Mouse (Mus musculus) splenic B cell, adult 2 months (primary cell): ENCODE data around the gene Sipa1l3.

Source experiments
- DNase-seq: peaks from one replicate; pipeline ENCODE4 v3.0.0-alpha.2; 2011; ENCODE audit warnings: low read depth, low spot score
- H3K27me3 ChIP-seq: 2 replicates; pipeline ENCODE4 v1.6.1; 2012; ENCODE audit warnings: mild to moderate bottlenecking, low read length, moderate library complexity, mixed read lengths; ENCODE audit not compliant: control insufficient read depth, poor library complexity, insufficient read depth, severe bottlenecking
- H3K36me3 ChIP-seq: 2 replicates; pipeline ENCODE4 v1.6.1; 2012; ENCODE audit warnings: mild to moderate bottlenecking, low read length, moderate library complexity, mixed read lengths; ENCODE audit not compliant: control insufficient read depth, poor library complexity, insufficient read depth, severe bottlenecking

Sipa1l3 gene

GRCm38 (mm10) chr7:29292458-29293098 is 225.9 kb downstream of the Sipa1l3 start:
- Histone ChIP-seq H3K27me3 (no peaks in the 10 kb centered on the region), H3K36me3 (no peaks in the 10 kb centered on the region)
- DNase-seq, result no peak

GRCm38 (mm10) chr7:29291616-29292457 is 226.6 kb downstream of the Sipa1l3 start:
- DNase-seq, result no peak
- Histone ChIP-seq H3K27me3 (no peaks in the 10 kb centered on the region), H3K36me3 (no peaks in the 10 kb centered on the region)

DNA sequence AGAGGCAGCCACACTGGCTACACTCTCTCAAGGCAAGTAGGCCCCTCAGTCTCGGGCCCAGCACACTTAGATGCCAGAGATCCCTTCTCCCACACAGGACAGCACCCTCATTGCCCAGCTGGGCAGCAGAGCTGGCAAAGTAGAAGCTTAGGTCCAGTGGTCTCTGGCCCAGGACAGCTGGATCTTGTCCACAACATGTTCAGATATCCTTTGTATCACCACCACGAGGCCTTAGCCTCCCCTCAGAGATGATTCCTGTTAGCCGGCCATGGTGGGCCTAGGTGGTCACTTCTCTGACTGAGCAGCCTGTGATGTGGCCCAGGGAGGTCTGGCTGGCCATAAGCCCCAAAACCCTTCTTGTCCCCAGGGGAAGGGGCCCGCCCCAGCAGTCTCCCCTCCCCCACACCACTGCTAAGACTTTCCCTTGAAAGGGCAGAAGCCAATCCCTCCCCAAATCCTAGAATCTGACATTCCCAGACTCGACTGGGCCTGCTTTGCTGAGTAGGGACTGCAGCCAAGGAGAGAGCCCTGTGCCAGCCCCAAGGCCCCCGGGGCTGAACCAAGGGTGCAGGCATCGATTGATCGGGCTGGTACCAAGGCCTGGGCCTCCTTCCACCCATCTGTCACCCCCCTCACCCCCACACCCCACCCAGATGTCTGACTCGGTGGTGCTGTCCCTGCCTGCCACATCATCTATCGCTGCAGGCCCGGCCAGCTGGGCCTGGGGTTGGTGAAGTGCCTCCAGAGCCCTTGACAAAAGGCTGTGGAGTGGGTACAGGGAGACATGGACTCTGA is 227.6 kb downstream of the Sipa1l3 start:
- H3K27me3 ChIP-seq, result no peaks in the 10 kb centered on the region
- no peak for DNase-seq
- H3K36me3 ChIP-seq, result no peaks in the 10 kb centered on the region

DNA sequence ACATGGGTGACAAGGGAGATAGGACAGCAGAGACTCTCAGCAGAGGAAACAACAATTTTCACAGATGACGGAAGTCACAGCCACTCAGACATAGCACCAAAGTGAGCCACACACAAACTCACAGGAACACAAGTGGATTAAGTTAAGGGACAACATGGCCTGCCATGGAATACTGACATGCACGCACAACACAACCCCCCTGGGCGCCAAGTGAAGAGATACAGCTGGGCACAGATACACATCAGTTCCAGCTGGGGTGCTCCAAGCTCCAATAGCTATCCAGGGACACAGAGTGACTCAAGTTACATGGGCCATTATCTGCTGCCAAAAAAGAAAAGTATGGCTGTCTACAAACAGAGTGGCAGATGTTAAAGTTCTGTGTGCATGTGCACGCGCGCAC is 228.6 kb downstream of the Sipa1l3 start:
- Histone ChIP-seq H3K36me3 (no peaks in the 10 kb centered on the region), H3K27me3 (no peaks in the 10 kb centered on the region)
- DNase-seq, result no peak

DNA sequence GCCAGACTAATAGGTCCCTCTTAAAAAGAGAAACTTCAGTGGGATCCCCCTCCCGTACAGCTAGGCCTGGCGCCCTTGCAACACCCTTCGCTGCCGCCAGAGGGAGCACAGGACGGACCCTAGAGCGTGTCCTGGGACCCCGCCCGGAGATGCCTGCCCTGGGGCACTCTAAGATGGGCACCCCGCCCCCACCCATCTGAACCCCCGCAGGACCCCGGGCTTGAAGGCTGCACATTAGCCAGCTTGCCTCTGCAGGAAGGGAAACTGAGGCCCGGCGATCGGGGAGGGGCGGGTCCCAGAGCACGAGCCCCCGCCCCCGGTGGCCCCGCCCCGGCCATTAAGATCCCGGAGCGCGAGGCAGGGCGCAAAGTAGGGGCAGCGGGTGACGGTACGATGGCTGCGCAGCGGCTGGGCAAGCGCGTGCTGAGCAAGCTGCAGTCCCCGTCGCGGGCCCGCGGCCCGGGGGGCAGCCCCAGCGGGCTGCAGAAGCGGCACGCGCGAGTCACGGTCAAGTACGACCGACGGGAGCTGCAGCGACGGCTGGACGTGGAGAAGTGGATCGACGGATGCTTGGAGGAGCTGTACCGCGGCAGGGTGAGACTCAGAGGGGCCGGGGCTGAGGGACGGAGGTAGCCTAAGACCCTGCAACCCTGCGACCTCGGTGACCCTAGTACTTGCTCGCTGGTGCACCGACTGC is 229.4 kb downstream of the Sipa1l3 start, which contains the start of gene Ppp1r14a:
Gene Ppp1r14a, plus strand, starts transcription at position 367 of the 697 bp plus-strand sequence.
- Histone ChIP-seq H3K27me3 (no peaks in the 10 kb centered on the region), H3K36me3 (no peaks in the 10 kb centered on the region)
- peak; percentile 70 for DNase-seq

DNA sequence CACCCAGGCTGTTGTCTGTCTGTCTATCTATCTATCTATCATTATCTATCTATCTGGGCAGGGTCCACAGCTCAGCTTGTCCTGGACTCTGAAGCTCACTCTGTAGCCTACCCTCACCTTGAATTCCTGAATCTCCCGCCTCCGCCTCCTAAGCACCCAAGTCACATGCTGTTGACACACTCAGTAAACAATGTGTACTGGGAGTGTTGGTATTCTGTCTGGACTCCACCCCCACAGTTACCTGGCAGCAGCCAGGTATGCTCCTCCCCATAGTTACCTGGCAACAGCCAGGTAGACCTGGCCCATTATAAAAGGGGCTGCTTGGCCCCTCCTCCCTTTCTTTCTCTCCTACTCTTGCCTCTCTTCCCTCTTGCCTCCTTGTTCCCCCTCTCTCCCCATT is 230.4 kb downstream of the Sipa1l3 start:
- H3K27me3 ChIP-seq, result no peaks in the 10 kb centered on the region
- DNase-seq, result no peak

GRCm38 (mm10) chr7:29287481-29287880 is 231.0 kb downstream of the Sipa1l3 start:
- Histone ChIP-seq H3K36me3 (no peaks in the 10 kb centered on the region), H3K27me3 (no peaks in the 10 kb centered on the region)
- DNase-seq, result no peak

More for the DNA sequence above, 230.4 kb downstream of the Sipa1l3 start:
- H3K36me3 ChIP-seq, result no peaks in the 10 kb centered on the region

GRCm38 (mm10) chr7:29284523-29284922 is 233.9 kb downstream of the Sipa1l3 start:
- Histone ChIP-seq H3K27me3 (no peaks in the 10 kb centered on the region), H3K36me3 (no peaks in the 10 kb centered on the region)
- no peak for DNase-seq

DNA sequence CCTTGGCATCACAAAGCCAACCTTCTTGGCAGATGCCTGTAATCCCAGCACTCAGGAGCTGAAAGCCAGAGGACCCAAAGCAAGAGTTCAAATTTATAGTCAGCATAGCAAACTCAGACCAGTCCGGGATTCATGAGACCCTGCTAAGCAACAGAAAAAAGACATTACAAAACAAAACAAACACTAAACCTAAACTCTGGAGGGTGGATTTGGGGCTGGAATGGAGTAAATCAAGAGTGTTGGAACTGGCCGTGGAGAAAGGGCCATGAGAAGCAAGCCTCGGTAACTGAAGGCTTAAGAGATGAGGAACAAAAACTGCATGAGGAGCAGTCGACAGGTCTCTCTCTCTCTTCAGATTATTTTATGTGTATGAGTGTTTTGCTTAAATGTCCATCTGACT is 234.6 kb downstream of the Sipa1l3 start:
- Histone ChIP-seq H3K36me3 (no peaks in the 10 kb centered on the region), H3K27me3 (no peaks in the 10 kb centered on the region)
- DNase-seq, result no peak

GRCm38 (mm10) chr7:29282074-29282554 is 236.3 kb downstream of the Sipa1l3 start:
- DNase-seq, result no peak
- no peaks in the 10 kb centered on the region for H3K27me3 ChIP-seq

GRCm38 (mm10) chr7:29281201-29282073 is 237.0 kb downstream of the Sipa1l3 start, which contains the start of gene Spint2:
Gene Spint2, minus strand, starts transcription at chr7:29281912.
- Histone ChIP-seq H3K27me3 (no peaks in the 10 kb centered on the region), H3K36me3 (no peaks in the 10 kb centered on the region)
- peak; percentile 72 for DNase-seq

More at GRCm38 (mm10) chr7:29282074-29282554, 236.3 kb downstream of the Sipa1l3 start:
- H3K36me3 ChIP-seq, result no peaks in the 10 kb centered on the region

DNA sequence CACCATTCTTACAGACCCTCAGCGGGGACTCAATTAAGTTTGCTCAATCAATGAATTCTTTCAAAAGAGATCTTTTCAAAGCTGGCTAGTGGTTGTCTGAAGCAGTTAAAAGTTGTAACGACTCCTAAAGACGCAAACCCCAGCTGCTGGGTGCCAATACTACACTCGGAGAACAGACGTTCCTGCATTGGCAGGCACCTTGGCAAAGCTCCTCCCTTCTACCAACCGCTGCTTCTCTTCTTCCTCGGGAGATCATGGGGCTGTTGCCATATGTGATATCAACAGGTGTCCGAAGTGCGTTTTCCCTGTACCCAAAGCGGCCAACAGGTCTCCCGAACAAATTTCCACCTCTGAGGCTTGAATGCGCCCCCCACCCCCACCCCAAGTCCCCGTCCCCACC is 237.6 kb downstream of the Sipa1l3 start:
- DNase-seq, result peak; percentile 19
- no peaks in the 10 kb centered on the region for H3K27me3 ChIP-seq
- H3K36me3 ChIP-seq, result no peaks in the 10 kb centered on the region

DNA sequence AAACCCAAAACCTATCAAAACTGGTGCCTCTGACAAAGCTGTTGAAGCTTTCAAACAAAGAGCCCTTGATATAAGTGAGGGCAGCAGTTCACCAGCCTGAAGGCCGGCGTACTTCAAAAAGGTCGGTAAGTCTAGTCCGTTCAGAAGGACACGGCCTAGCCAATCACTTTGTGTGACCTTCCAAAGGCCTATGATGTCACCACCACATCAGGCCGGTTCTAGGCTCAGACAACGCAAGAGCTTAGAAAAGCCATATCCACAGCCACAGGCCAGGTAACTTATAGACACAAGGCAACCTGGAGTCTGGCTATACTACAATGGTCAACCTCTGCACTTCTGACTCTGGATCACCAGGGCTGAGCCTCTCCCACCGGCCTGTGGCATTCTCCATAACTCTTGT is 238.5 kb downstream of the Sipa1l3 start:
- DNase-seq, result no peak
- H3K36me3 ChIP-seq, result no peaks in the 10 kb centered on the region
- H3K27me3 ChIP-seq, result no peaks in the 10 kb centered on the region
